Mouse (Mus musculus): Measurements from ENCODE around the gene Cldn24. TPM values are rescaled to one million over a fixed set of nuclear protein-coding genes. Genes with fewer than 3 reads are reported as not detected.
"Not testable (repeated sequence)": the region's sequence is repeated elsewhere in the genome, so short reads cannot be mapped to it uniquely, and the experiment has no call there.

Gene Cldn24
- total RNA-seq (2021), result not detected

- no peak for DNase-seq
These were observed at the start of gene Cldn24 for GRCm38 (mm10) chr8:47821843-47822242. Cldn24 (plus strand) TSS chr8:47822143.

- DNase-seq, result no peak
These were observed 49.0 kb upstream of the Cldn24 start for GRCm38 (mm10) chr8:47772986-47773385.

- DNase-seq, result no peak
These were observed 44.5 kb upstream of the Cldn24 start for GRCm38 (mm10) chr8:47777415-47777814.

- no peak for DNase-seq
These were observed 42.4 kb upstream of the Cldn24 start for GRCm38 (mm10) chr8:47779589-47779988.

GRCm38 (mm10) chr8:47781881-47782280 is 40.1 kb upstream of the Cldn24 start:
- DNase-seq, result no peak

- DNase-seq, result no peak
These were observed 38.4 kb upstream of the Cldn24 start for GRCm38 (mm10) chr8:47783544-47783943.

GRCm38 (mm10) chr8:47783944-47784343 is 38.0 kb upstream of the Cldn24 start:
- no peak for DNase-seq

- no peak for DNase-seq
These were observed 37.5 kb upstream of the Cldn24 start for GRCm38 (mm10) chr8:47784436-47784835.

GRCm38 (mm10) chr8:47786323-47786722 is 35.6 kb upstream of the Cldn24 start:
- DNase-seq, result no peak

- DNase-seq, result peak; percentile 48
These were observed 34.2 kb upstream of the Cldn24 start for GRCm38 (mm10) chr8:47787705-47788104.

GRCm38 (mm10) chr8:47791986-47792385 is 30.0 kb upstream of the Cldn24 start:
- DNase-seq, result no peak

GRCm38 (mm10) chr8:47799438-47799837 is 22.5 kb upstream of the Cldn24 start:
- DNase-seq, result no peak

- DNase-seq, result no peak
These were observed 19.6 kb upstream of the Cldn24 start for GRCm38 (mm10) chr8:47802349-47802748.

GRCm38 (mm10) chr8:47804262-47804661 is 17.7 kb upstream of the Cldn24 start:
- DNase-seq, result no peak

- no peak for DNase-seq
These were observed 11.8 kb upstream of the Cldn24 start for GRCm38 (mm10) chr8:47809970-47810665.

GRCm38 (mm10) chr8:47810666-47811015 is 11.3 kb upstream of the Cldn24 start:
- DNase-seq, result peak; percentile 45

GRCm38 (mm10) chr8:47811221-47811620 is 10.7 kb upstream of the Cldn24 start:
- no peak for DNase-seq

GRCm38 (mm10) chr8:47819034-47819433 is 2.9 kb upstream of the Cldn24 start:
- DNase-seq, result no peak

GRCm38 (mm10) chr8:47820914-47821772 is 800 bp upstream of the Cldn24 start:
- DNase-seq, result no peak

- not testable (repeated sequence) for DNase-seq
These were observed 598 bp downstream of the Cldn24 start for GRCm38 (mm10) chr8:47822541-47822940.

GRCm38 (mm10) chr8:47823777-47824176 is 1.8 kb downstream of the Cldn24 start:
- no peak for DNase-seq

- no peak for DNase-seq
These were observed 2.2 kb downstream of the Cldn24 start, which contains the start of gene Cldn22 for GRCm38 (mm10) chr8:47824182-47824581. Cldn22 (plus strand) TSS chr8:47824482.

- DNase-seq, result no peak
These were observed 3.7 kb downstream of the Cldn24 start for GRCm38 (mm10) chr8:47825596-47825995.

GRCm38 (mm10) chr8:47826911-47827310 is 5.0 kb downstream of the Cldn24 start:
- DNase-seq, result no peak

All from heart, postnatal 4 days (tissue).